Mouse (Mus musculus): ENCODE results near the gene Afap1.
A peak's percentile ranks its signal among the peaks of the same experiment; 100 is the strongest.

The Afap1 gene

DNA sequence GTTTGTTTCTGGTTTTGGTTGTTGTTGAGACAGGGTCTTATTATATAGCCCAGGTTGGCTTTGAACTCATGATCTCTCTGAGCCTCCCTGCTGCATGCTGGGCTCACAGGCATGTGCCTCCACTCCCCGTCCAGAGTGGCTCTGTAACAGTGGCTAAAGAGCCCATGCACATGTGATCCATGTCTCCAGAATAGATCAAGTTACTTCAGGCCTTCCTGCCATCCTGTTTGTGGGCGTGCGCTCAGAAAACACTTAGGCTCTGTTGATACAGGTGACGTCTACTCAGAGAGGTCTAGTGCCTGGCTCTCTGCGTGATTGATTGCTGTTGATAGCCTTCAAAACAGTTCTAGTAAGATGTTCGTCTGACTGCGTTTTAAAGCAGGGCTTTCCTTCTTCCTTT is 79.6 kb downstream of the Afap1 start:
- no peak for DNase-seq (ENCODE audit: low read depth, low spot score)

DNA sequence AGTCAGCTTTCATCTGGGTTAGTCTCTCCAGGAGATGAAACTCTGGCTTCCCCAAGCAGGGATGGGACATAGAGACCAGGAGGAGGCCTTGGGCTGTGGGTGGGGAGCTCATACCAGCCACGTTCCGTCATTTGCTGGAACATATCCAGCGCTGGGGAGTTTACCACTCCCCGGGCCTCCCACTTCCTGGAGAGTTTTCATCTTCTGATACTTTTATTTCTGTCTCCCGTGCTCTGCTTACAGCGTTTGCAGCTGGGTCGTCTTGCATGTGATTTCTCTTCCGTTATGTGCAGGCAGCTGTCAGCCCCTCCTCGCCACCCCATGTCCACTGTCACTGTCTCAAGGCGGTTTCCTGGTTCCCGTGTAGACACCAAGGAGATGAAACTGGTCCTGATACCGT is 80.7 kb downstream of the Afap1 start:
- no peak for DNase-seq (ENCODE audit: low read depth, low spot score)

DNA sequence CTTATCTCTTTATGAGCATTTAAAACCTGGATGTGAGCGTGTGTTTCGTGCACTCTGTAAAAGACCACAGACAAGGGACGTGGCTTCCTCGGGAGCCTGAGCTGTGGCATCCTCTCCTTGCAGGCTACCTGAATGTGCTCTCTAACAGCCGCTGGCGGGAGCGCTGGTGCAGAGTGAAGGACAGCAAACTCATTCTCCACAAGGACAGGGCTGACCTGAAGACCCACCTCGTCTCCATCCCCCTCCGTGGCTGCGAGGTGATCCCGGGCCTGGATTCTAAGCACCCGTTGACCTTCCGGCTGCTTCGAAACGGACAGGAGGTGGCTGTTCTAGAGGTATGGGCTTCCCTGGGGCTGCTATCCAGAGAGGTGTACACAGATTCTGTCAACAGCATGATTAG is 81.1 kb downstream of the Afap1 start:
- no peak for DNase-seq (ENCODE audit: low read depth, low spot score)

DNA sequence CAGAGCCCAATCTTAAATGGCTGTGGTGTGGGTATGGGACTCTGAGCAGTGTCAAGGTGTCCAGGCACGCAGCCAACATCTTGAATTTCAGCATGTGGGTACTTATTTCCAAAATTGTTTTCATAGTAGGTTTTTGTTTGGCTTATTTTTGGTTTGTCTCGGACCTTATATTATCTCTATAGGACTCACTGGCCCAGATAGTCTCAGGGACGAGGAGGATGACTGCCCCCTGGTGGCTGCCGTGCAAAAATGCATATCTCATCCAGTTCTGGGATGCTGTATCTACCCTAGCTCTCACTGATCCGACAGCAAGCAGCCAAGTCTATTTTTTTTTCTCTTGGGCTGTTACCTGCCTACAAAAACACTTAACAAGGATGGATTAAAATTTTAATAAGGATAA is 82.6 kb downstream of the Afap1 start:
- peak; percentile 49 for DNase-seq (ENCODE audit: low read depth, low spot score)

DNA sequence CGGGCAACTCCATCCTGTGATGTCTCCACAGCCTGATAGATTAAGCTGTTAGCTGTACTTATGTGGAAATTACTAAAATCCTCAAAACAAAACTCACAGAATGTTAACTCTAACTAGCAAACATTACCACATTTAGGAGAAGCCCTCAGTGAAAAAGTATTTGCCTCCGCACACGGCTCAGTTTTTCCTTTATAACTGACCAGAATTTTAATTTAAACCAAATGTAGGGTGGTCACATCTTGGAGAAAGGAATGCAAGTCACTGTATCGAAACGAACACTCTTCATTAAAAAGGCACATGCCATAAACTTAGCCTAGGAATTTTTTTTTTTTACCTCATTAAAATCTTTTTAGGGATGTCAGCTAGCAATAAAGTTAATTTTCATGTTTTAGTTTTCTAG is 87.4 kb downstream of the Afap1 start:
- no peak for DNase-seq (ENCODE audit: low read depth, low spot score)

DNA sequence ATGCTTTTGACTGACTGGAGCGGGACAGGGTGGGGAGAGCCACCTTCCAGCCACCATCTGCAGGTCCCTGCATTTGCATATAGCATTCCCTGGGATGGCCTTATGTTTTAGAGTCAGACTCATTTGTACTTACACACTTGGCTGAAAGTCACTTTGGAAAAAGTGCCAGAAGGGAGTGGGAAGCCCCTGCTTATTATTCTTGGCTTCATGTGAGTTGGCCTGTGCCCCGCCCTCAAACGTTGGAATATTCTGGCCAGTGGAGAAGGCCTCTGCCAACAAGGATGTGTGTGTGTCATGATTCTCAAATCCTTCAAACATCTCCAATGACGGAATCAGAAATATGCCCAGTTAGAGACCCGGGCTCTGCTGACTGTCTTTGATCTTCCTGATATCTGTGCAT is 88.2 kb downstream of the Afap1 start:
- no peak for DNase-seq (ENCODE audit: low read depth, low spot score)

DNA sequence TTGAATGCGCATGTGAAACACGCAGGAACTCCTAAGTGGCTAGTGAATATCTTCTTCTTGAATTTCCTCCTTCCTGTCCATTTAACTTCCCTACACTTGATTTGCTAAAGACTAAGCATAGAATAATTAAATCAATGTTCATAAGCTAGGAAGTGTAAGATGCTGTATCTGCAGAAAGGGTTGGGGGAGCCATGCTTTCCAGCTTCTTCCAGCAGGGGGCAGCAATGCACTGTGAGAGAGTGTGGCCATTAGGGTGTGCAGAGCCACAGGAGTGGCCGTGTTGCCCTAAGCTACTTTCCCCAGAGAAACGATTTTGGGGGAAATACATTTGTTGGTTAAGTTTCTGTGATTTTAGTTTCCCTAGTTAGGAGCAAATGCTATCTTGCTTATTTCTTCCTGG is 88.9 kb downstream of the Afap1 start:
- peak; percentile 74 for DNase-seq (ENCODE audit: low read depth, low spot score)

DNA sequence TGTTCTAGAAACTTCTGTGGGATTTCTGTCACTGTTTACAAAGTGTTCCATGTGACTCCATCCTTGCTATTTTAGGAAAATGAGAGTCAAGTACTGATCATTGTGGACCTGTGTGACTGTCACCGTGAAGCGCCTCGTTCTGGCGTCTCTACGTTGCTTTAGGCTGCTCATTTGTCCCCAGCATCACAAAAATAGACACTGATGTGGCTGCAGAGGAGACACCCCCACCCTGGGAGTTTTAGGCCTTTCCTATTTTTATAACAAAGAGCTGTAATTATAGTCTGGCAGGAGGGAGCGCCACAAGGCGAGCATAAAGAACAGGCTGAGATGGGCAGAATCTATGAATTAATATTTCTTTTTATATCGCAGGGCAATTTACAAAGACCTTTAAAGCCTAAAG is 92.5 kb downstream of the Afap1 start:
- no peak for DNase-seq (ENCODE audit: low read depth, low spot score)

DNA sequence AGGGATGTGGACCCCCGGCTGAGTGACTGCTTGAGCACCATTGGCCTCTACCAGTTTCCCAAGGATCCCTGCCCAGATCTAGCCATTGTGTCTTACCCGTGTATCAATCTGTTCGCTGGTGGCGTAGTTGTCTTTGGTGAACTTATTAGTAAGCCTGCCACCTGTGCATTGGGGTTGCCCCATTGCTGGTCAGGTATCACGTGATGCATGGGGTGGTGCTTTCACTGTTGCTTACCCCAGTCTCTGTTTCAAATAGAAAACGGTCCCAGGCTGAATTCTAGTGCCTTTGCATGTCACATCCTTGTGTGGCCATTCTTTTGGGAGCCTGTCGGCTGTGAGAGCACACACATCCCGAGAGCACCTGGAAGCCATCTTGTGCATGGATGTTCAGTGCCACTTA is 95.0 kb downstream of the Afap1 start:
- no peak for DNase-seq (ENCODE audit: low read depth, low spot score)

DNA sequence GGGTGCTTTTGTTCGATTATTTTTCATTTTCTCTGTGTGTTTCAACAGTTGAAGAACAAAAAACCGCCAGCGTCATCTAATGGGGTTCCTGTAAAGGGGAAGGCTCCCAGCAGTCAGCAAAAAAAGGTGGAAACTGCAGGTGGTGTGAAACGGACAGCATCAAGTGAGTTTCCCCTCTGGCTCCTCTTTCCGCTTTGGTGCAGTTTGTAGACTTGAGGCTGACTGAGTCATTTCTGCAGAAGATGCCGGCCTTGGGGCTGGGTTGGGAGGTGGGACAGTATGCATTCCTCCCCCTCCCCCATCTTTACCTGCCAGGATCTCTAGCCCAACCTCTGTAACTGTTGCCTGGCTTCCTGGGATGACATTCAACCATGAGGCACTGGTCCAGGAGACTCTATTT is 96.4 kb downstream of the Afap1 start:
- no peak for DNase-seq (ENCODE audit: low read depth, low spot score)

DNA sequence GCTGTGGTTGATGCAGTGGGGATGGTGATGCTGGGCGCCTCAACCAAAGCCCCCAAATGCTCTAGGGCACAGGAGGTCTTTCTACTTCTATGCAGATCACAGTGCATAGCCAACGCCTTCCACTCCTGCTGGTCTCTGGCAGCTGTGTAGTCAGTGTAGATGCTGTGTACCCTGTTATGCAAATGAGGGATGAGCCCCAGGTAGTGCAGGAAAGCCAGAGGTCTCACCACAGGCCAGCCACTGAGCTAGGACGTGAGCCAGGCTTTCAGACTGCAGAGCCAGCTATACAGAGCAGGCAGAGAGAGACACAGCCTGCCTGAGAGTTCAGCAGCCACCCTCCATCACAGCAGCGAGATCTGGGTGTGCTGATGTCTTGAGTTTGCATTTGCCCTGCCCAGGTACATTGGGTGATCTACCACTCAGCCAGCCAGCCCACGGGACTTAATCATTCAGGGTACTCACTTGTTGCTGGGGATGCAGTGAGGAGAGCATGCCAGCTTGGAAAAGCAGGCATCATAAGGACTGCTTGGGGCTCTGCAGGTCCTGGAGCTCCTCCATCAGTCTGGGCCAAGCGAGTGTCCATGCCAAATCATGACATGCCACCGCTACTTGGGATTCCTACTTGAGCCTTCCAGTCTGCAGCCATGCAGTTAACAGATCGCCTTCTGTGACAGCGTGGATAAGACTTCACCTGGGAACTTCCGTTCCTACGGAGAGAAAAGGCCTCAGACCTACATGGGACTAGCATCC is 97.0 kb downstream of the Afap1 start:
- DNase-seq (ENCODE audit: low read depth, low spot score) = no peak

DNA sequence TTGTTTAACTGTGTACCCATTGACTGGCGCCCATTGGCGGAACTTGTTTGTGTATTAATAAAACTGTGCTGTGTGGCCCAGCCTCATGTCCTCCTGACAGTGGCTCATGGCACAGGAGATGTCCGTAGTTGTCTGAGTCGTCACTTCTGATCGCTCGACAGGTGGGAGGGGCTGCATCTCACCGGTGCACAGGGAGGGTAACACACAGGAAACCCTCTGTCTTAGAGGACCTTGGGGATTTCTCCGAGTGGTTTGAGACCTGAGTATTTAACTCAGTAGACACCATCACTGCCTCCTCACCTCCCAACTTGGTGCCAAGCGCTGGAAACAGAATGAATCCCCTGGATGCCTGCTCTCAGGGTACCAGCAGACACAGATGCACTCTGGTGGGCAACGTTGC is 110.7 kb downstream of the Afap1 start:
- no peak for DNase-seq (ENCODE audit: low read depth, low spot score)

DNA sequence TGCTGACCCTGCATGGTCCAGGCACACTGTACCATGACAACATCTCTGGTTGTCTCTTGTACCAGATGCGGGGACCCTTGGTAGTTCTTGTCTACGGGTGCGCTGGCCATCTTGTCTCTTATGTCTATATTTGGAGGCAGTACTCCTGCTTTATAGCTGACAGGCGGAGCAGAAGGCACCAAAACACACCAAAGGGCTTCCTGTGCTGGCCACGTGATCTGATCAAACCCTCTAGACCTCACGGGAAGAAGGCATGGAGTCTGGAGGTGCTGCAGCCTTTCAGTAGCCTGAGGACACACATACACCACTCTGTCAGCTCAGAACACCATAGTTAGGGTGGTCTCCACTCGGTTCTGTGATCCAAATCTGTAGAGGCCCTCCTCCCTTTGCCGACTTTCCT is 113.0 kb downstream of the Afap1 start:
- no peak for DNase-seq (ENCODE audit: low read depth, low spot score)

DNA sequence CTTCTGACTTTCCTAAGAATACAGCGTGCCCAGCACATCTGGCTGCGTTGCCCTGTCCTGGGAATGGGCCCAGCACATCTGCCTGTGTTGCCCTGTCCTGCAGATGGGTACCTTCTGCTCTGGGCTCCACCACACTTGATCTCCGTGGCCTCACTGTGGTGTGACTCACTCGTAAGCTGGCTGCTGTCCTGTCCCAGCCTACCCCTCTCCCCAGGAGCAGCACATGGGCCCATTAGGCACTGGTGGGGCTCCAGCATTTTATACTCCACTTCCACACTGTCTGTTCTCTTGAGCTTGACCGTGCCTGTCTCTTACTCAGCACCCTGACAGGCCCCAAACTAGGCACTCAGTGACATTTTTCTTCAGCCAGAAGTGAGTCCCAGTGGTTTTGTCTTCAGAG is 113.5 kb downstream of the Afap1 start:
- DNase-seq (ENCODE audit: low read depth, low spot score) = no peak

DNA sequence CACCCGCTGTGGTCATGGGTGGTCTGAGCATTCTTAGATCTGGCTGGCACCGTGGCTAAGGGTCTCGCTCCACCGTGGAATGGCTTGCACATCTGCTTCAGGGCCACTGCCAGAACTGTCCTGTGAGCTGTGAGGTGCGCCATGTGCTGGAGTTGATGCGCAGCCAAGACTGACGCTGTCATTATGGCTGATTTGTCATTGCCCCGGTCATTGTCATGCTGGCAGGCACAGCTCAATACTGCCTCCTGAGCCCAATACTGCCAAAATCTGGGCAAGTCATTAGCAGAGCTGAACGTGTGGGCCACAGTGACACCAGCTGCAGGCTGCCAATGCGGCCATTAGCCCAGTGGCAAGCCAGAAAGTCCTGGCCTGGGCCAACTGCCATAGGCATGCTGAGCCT is 114.5 kb downstream of the Afap1 start:
- peak; percentile 33 for DNase-seq (ENCODE audit: low read depth, low spot score)

DNA sequence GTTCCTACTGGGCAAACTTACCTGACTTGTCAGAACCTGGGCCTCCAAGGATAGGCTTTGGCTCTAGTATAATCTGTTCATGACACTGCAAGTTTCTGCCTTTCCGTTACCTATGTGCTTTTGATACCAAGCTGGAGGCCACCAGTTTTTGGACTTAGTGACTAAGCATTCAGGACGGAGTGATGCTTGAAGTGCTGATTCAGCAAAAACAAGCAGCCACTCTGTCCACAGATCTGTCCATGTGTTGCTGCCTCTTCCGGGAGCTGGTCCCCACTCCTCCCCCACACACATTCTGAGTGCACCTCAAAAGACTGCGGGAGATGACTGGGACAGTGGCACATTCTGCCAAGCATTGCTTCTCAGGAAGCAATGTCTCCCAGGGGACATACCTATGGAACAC is 116.3 kb downstream of the Afap1 start:
- DNase-seq (ENCODE audit: low read depth, low spot score) = no peak

DNA sequence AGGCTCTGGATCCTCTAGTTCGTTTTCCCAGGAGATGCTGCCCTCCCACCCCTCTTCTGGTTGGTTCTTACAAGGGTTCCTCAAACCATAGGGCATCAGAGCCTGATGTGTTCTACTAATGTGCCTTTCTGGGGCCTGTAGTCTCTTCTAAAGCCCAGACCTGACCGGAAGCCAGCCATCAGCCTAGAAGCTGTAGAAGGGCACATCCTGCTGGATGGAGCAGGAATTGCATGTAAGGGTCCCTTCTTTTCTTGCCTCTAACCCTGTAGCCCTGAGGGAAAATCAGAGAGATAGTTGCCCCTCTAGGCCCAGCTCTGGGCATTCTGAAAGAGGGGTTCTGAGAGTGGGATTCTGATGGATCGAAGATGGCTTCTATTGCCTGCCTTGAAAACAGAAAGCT is 125.2 kb downstream of the Afap1 start:
- no peak for DNase-seq (ENCODE audit: low read depth, low spot score)

DNA sequence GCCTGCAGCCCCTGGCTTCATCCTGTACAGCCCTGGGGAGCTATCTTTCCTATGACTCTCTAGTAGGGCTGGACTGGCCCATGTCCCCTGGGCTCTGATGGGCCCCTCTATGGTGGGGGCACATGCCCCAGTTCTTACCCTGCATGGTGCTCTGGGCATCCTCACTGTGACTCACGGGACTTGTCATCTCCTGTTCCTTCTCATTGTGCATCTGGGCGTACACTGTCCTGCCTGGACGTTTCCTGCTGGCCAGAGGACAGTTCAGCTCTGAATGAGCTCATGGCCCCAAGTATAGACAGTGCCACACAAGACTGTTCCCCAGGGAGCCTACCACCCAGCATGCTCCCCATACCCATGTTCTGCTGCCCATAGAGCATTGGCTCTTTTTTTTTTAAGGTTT is 128.0 kb downstream of the Afap1 start:
- DNase-seq (ENCODE audit: low read depth, low spot score) = no peak

DNA sequence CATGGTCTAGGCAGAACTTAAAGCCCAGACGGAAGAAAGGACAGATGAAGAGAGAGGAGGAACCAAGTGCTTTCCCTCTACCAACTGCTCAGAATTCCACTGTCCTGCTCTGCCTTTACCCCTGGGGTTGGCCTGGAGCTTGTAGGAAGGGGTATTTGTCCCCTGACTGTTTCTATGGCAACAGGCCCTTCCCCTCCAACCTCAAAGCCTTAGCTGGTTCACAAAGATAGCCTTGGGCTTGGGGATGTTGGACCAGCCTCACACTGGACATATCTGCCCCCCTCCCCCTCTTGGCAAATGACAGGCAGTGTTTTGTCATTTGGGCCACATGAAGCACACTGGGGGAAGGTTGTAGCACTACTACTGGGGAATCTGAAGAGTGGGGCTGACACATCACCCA is 129.2 kb downstream of the Afap1 start:
- no peak for DNase-seq (ENCODE audit: low read depth, low spot score)

DNA sequence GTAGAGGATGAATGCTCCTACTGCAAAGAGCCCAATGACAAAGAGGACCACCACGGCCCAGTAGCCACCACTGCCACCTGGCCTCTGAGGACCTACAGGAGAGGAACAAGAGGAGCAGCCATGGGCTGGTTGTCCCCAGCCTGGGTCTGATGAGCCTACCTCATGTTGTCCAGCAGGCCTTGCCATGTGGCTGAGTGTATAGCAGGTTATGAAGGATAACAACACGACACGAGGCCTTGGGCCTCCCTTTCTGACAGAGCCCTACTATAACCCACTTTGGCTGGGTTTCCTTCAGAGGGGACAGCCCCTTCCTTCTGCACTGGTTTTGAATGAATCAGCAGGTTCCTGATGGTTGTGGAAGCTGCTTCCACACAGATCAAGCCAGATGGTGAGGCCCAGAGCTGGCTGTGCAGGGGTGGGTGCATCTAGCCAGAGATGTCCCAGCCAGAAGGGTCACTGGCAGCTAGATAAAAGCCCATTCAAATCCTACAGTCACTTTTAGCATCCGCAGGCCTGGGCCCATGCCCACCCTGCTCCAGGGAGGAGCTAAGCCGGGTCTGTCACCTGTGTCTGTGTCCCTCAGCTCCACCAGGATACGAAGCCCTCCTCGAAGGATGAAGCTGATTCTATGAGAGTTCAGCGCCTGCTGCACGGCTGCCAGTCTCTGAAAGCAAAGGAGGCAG is 131.0 kb downstream of the Afap1 start:
- DNase-seq (ENCODE audit: low read depth, low spot score) = no peak

DNA sequence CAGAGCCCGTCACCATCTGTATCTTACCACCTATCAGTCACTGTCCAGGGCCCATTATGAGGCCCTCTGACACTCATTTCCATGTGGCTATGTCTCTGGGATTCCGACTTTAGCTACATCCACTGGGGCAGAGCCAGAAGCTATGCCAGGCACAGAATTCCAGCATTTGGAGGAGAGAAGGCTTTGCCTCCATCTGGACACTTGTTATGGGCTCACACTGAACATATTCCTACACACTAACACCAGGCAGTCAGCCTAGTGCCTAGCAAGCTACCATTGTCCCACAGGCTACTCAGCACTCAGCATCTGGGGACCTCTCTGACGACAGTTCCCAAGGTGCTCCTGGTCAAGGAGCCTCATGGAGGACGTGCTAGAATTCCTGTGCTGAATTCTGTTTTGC is 132.0 kb downstream of the Afap1 start:
- DNase-seq (ENCODE audit: low read depth, low spot score) = no peak

DNA sequence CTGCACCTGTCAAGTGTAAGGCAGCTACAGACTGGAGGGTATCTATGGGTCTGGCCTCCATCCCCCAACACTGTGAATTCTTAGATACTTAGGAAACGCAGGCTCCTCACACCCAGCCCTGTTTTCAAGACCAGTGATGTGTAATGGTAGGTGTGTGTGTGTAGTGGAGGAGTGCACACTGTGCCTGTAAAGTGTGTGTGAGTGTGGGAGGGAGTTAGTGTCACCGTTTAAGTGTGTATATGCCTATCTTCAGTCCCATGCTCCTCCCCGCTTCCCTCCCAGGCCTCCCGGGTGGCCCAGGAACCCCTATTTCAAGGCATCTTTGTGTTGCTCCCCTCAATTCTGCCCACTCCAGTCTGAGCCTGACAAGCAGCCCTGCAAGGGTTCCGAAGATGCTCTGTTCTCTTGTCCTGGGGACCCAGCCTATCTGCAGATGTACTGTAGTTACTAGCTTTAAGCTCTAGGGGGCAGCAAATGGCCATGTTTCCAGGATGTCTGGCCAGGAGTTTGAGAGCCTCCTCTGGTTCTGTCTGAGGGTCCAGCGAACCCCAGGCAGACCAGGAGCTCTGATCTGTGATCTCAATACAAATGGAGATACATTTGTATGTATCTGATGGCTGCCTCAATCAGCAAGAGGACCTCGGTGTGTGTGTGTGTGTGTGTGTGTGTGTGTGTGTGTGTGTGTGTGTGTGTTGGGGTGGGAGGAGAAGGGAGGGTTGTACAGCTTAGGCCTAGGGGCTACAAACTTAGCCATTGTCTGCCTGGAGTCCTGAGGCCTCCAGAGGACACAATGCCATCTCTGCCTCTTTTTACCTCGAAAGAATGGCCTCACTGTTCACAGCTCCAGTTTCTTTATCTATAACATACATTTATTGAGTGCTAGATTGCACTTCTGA is 140.7 kb downstream of the Afap1 start:
- DNase-seq (ENCODE audit: low read depth, low spot score) = peak; percentile 80

DNA sequence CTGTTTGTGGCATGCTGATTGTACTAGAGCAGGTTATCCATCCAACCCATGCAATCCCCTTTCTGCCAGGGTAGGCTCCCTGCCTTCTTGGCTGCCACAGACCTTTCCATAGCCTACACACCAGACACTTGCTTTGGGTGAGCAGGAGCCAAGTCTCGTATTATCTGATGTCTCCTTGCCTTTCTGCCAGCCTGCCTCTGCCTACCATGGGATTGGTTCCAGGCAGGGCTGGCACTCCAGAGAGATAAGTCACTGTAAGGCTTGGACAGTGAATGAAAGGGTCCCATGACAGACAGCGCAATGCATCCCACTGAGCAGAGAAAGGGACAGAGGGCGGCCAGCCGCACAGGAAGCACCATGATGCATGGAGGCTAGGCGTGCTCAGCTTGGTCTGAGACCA is 146.5 kb downstream of the Afap1 start:
- DNase-seq (ENCODE audit: low read depth, low spot score) = no peak
